Mouse (Mus musculus) cerebellum, adult 8-10 months (tissue): ENCODE results near the gene Parp8.
"Not testable (repeated sequence)": the region's sequence is repeated elsewhere in the genome, so short reads cannot be mapped to it uniquely, and the experiment has no call there.

ENCODE experiments used
- DNase-seq: peaks from one replicate; pipeline ENCODE4 v3.0.0; 2022

The Parp8 gene

GRCm38 (mm10) chr13:116962480-116963462, 62.6 kb downstream of the Parp8 start:
- no peak for DNase-seq

DNA sequence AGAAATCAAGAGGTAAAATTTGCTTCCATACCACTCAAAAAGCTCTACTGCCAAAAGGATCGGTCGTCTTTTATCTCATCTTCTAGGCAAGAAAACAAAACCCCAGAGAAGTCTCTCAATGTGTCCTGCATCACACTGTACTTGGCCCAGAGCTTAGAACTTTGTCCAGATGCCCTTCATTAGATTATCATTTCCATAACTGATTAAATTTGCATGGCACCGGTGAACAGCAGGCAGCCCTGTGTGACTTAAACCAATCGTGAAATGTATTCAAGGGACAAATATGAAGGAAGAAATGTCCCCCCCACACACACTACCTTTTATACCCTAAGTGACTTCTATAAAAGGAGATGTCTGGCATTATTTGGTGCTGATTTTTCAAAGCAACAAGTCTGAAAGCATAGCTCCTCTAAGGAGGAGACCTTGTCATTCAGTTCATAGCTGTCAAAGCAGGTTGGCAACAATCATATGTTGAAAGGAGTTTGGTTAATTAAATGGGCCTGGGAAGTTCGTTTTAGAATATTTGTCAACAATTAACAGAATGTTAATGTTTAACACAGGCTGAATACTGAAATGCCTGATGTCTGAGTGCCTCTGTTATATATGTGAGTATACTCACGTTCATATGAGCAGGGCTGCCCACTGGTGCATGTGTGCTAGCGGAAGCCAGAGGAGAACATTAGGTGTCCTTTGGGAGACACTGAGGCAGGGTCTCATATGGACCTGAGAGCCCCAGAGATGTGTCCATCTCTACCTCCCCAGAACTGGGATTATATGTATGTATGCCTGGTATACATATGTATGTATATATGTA, 66.4 kb downstream of the Parp8 start:
- DNase-seq: no peak

DNA sequence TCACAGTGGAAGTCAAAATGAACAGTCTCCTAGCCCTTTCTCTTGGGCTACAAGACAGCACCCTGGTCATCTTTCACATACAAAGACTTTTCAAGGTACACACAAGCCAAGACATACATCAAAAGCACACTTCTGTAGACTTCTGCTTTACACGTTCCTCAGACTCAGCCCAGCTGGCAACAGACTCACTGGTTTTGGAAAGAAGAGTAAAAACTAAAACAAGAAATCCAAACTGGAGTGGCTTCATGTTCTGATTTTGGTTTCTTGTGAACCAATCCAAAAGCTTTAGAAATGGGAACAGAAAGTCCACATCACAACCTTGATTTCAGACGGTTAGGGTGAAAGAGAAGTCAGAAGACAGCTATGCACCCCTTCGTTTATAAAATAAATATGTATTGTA, 67.8 kb downstream of the Parp8 start:
- no peak for DNase-seq

DNA sequence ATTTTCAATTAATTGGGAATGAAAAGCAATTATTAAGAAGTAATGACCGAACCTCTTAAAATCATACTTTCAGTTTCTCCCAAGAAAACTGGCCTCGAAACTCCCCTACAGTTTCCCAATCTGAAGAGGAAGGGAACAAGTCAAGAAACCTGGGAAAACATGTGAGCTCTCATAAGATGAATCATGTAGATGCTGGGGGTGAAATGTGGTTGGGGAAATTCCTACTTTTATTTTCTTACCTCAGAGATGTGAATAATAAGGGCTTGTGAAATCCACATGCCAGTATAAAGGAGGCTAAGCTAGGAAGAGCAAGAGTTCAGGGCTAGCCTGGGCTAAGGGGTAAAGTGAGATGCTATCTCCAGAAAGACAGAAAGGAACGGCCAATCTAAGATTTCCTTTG, 74.0 kb downstream of the Parp8 start:
- DNase-seq: no peak

DNA sequence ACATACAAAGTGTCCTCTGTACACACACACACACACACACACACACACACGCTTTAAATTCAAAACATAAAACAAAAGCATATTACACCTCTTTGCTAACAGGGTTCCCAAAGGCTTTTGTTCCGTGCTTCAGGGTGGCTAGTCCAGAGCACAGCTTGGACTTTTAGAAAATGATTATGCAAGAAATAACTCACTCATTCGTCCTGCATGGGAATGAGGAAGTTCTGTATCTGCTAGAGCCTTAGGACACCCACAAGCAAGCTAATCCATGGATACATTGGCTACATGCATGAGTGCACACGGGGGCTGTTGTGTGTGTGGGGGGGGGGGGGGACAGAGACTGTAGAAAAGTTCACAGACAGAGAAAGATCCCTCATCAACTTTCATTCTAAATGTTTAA, 75.8 kb downstream of the Parp8 start:
- no peak for DNase-seq

DNA sequence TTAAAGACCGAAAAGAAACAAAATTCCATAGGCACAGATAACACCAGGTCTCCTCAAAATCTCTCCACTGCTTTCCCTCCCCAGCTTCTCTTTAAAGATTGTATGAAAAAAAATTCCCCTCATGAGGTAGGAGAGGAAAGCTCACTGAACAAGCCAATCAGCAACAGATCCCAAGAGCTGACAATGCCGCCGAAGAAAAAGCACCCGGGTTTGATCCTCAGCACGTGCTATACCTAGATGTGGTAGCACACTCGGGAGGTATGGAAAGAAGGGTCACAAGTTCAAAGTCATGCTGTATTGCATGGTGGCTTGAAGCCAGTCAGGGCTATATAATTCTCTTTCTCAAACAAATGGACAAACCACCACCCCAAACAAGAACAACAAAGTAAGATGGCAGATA, 76.3 kb downstream of the Parp8 start:
- DNase-seq: no peak

- no peak for DNase-seq
These were observed 77.1 kb downstream of the Parp8 start for GRCm38 (mm10) chr13:116948299-116948659.

- no peak for DNase-seq
These were observed 77.6 kb downstream of the Parp8 start for GRCm38 (mm10) chr13:116947611-116948298.

- no peak for DNase-seq
These were observed 78.8 kb downstream of the Parp8 start for GRCm38 (mm10) chr13:116946566-116946965.

- DNase-seq: no peak
These were observed 83.9 kb downstream of the Parp8 start for GRCm38 (mm10) chr13:116941280-116942015.

DNA sequence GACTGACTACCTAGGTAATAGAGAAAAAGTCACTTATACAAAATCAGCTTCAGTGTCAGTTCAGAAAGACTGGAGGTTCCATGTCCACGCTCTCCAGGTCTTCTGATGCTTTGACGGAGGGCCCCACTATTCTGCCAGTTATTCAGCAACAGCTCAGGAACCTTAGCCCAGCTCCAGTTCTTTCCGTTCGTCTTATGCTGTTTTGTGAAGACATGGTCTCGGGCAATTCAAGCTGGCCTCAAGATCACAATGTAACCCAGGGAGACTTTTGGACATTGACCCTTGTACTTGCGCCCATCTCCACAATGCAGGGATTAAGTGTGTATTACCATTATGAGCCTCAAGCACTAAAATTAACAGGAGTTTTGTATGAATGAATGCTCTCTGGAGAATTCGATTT, 84.6 kb downstream of the Parp8 start:
- DNase-seq: no peak

GRCm38 (mm10) chr13:116937019-116937418, 88.3 kb downstream of the Parp8 start:
- DNase-seq: not testable (repeated sequence)

GRCm38 (mm10) chr13:116917387-116917930, 107.9 kb downstream of the Parp8 start:
- no peak for DNase-seq

- DNase-seq: no peak
These were observed 117.1 kb downstream of the Parp8 start for GRCm38 (mm10) chr13:116908284-116908683.

GRCm38 (mm10) chr13:116903394-116903793, 121.9 kb downstream of the Parp8 start:
- DNase-seq: no peak

GRCm38 (mm10) chr13:116898395-116898794, 126.9 kb downstream of the Parp8 start:
- no peak for DNase-seq

- DNase-seq: no peak
These were observed 127.6 kb downstream of the Parp8 start for GRCm38 (mm10) chr13:116897711-116898110.

- DNase-seq: no peak
These were observed 140.9 kb downstream of the Parp8 start for GRCm38 (mm10) chr13:116884422-116884942.

- DNase-seq: no peak
These were observed 143.1 kb downstream of the Parp8 start for GRCm38 (mm10) chr13:116882226-116882625.

- DNase-seq: no peak
These were observed 145.7 kb downstream of the Parp8 start for GRCm38 (mm10) chr13:116879580-116880192.

GRCm38 (mm10) chr13:116870221-116870620, 155.1 kb downstream of the Parp8 start:
- DNase-seq: no peak
